Mouse (Mus musculus): ENCODE data around the gene Echdc3.

Echdc3 gene

DNA sequence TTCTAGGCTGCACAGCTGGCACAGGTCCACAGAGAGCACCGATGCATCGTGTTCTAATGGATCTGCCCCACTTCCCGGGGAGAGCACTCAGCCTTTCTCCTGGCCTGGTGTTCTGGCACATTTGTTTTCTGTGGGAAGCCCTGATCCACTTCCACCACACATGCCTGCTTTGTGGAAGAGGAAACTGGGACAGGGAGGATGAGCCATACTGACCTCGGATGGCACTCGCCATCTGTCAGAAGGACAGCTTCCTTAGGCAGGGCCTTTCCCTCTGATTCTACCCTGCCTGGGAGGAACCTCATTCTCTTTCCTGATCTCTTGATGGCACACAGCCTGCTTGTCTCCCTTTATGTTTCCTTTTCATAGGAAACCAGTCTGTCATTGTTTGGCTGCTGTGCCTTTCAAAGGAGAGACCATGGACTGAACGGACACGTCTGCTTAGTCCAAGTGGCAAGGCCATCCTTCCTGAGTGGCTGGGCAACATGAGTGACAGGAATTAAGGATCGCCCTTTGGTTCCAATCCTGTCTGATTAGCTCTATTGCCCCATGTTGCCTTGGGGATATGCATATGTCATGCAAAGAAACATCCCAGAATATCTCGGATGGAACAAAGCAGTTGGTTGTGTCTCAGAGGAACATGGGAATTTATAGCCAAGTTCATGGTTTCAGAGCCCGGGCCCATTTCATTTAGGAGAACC, 13.7 kb upstream of the Echdc3 start:
- no peak for DNase-seq (ENCODE audit: low spot score in 2 of 2)

DNA sequence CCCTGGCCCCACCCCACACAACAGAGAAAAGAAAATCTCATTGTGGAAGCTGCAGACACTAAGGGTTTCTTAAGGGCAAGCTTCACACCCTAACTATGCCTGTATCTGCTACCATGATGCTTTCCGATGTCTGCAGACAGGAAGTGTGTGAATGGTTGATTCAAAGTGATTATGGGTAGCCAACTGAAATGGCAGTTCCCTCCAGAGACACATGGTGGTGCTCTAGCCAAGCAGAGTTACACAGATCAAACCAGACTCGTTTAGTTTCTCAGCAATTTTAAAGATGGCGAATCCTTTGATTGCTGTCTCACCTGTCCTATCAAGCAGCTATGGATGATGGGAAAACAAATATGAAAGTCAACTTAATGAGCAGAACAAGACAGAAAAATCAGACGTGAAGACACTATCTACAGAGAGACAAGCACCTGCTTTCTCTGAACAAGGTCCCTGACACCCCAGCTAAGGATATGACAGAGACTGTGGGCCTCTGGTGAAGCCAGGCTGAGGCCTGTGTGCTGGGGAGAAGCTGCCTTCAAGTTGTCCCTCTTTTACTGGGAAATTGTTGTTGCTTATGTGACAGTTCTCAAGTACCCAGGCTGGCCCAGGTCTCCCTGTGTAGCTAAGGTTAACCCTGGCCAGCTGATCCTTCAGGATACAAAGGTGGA, 7.4 kb upstream of the Echdc3 start:
- peak in 1 of 2 experiments; percentile 89 for DNase-seq (ENCODE audit: low spot score in 2 of 2)

DNA sequence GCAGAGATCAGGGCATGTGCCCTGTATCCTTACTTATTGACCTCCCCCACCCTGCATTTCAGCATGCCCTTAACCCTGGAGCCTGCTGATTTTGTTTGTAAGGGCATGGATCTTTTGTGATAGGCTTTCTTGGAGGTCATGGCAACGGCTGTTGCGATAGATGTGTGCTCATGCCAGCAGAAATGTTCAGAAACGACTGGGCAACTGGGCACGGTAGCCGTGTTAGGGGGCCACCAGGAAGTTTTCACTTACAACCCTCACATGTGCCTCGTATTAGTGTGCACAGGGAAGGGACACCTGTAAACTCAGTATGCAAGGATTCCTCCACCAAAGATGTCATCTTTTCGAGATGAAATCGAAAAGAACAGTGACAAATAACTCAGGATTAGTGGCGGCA, 508 bp downstream of the Echdc3 start:
- DNase-seq (ENCODE audit: low spot score in 2 of 2) = no peak

DNA sequence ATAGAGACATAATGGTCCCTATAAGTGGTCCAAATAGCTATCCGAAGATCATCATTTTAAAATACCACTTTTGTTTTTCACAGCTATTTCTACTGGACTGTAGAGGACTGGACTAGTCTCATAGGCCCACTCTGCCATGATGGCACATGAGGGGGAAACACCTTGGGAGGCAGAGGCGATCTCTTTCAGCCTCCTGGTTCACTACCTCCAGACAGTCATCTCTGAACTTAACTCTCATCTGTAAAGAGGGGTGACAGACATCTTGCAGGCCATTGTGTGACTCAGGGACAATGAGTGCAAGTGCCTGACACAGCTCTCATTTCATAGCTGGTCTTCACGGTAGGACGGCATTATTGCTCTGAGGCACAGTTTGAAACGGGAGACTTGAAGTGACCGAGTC, 2.0 kb downstream of the Echdc3 start:
- no peak for DNase-seq (ENCODE audit: low spot score in 2 of 2)

DNA sequence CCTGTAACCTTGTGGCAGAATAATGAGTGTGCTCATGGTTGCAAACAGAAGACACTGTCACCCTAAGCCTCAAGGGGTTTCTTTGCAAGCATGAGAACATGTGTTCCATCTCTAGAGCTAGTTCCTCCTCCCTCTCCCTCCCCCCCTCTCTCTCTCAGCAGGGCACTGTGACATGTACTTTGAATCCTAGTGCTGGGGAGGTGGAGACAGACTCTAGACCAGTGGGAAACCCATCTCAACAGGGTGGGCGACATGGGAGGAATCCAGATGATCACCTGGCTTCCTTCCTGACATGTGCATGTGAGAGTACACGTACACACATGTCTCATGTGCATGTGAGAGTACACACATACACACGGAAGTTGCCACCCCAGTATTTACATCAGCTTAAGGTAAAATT, 3.1 kb downstream of the Echdc3 start:
- DNase-seq (ENCODE audit: low spot score in 2 of 2) = no peak

DNA sequence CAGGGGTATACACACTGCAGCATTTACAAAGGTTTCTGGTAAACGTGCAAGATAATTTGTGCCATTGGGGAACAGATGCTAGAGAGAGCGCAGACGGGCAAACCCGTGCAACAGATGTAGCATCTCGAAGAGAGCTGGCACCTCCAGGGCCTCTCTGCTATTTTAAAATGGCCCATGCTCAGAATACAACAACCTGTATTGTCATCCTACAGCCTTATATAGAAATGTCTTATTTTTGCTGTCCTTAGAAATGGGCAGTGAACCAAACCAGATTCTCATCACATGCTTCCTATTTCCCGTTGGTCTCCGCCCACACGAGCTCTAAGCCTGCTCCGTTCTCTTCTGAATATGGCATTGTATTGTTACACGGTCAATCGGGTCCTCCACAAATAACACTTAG, 3.7 kb downstream of the Echdc3 start:
- DNase-seq (ENCODE audit: low spot score in 2 of 2) = peak in 1 of 2 experiments; percentile 71

DNA sequence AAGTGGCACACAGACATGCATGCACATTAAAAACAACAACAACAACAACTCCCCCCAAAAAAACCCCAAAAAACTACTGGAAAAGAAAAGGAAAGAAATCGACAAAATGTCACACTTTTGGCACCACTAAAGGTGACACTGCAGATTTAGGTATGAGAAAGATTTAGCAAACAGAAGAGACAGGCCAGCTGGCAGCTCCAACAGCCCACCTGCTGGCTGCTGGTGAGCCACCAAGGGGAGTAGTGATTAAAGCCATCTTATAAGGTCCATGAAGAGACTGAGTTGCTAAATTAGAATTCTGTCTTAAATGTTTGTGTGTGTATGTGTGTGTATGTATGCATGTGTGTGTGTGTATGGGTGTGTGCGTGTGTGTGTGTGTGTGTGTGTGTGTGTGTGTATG, 5.1 kb downstream of the Echdc3 start:
- DNase-seq (ENCODE audit: low spot score in 2 of 2) = no peak

DNA sequence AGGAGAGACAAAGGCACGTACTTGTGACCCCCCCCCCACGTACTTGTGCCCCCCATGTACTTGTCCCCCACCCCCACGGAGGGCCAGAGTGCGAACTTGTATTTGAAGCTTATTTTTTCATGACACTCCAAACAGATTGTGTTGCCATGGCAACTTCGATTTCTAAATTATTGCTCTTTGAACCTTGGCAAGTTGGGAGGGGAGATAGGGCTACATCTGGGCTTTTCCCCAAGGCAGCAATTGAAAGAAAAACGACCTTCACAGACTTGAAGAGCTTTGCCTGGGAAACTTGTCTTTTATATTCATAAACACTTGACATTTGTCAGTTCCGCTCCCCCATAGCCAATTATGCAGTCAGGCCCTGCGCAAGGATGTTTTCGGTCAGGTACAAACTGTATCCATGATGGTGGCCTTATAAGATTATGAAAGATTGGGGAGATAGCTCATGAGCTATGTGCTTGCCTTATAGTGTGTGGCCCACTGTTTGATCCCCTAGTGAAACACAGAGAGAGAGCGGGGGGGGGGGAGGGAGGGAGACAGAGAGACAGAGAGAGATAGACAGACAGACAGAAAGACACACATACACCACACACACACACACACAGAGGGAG, 16.4 kb downstream of the Echdc3 start:
- no peak for DNase-seq (ENCODE audit: low spot score in 2 of 2)

DNA sequence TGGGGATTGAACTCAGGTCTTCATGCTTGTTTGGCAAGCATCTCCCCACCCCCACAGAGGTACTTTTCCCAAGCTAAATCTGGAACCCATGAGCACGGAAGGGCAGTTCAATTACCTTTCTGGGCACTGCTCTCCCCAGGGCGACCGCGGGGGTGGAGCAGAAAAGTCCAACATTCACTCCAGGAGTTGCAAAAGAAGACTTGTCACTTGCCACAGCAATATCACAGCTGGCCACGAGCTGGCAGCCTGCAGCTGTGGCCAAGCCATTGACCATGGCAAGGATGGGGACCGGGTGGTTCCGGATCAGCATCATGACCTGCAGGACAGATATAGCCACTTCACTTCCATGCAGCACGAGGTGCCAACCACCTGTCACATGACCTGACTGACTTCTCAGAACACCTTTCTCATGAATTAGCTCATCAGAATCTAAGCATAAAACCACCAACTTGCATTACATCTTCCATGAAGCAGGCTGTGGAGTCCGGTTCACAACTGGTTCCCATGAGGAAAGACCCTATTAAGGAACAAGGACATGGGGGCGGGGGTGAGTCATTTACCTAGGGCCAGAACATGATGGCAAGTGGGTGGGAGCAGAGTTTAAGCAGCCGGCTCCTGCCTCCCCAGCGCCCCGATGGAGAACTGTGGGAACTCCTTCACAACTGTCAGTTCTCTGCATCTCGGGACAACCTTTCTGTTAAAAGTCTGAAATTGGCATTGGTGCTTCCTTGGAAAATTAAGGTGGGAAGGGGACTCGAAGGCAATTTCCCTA, 17.2 kb downstream of the Echdc3 start:
- DNase-seq (ENCODE audit: low spot score in 2 of 2) = no peak

DNA sequence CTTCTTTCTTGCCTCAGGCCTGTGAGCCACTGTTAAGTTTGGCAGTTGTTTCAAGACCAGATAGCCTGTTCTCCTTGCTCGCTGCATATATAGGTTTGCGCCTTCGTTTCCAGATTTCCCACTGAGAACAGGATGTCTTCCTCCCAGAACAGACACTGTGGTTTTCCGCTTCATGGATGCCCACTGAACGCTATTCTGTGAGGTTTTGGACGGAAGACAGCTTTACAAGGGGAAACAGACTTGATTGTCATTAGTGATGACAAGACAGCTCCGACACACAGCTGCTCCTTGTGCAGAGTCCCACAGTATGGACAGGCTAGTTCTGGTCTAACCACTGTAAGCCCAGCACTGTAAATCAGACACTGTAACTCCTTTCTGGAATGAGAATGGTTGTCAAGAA, 18.3 kb downstream of the Echdc3 start:
- no peak for DNase-seq (ENCODE audit: low spot score in 2 of 2)

DNA sequence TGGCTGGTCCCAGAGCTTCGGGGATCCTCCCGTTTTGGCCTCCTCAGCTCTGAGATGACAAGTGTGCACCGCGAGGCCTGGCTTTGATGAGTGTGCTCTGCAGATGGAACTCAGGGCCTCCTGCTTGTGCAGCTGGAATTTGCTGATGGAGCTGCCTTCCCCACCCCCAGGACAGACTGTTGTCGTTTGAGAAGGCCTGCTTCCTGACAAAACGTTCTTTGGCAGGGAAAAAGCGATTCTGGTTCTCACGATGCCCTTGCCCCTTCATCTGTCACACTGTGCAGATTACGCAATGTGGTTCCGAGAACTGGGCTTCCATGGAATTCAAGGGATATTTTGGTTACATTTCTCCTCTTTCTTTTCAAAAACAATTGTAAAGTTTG, 19.3 kb downstream of the Echdc3 start:
- DNase-seq (ENCODE audit: low spot score in 2 of 2) = no peak

DNA sequence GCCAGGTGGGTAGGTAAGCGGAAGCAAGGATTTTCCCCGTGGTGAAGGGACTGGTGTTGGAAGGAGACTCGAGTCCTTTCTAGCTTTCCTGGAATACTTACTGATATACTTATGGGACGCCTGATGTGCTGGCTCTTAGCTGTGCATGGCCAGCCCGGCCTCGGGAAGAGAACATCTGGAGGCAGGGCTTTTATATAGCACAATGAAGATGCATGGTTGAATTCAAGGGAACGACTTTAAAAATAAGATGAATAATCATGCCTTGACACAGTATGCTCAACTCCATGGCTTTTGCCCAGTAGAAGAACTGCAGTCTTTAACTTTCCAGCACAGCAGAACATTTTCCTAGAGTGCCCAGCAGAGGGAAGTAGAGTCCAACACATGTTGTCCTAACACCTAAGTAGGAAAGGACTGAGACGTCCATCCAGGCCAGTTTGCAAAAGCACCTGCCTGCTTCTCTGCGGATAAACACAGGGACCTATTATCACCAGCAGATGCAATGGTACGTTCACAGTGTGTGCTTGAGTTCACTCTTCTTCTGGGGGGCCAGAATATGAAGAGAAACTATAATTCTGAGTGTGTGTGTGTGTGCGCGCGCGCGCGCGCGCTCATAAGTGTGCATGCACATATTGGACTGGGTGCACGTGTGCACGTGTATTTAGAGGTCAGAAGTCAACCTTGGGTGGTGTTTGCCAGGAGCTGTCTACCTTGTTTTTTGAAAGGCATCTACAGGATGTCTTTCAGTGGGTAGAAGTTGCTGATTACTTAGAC, 19.8 kb downstream of the Echdc3 start:
- peak in 1 of 2 experiments; percentile 80 for DNase-seq (ENCODE audit: low spot score in 2 of 2)

DNA sequence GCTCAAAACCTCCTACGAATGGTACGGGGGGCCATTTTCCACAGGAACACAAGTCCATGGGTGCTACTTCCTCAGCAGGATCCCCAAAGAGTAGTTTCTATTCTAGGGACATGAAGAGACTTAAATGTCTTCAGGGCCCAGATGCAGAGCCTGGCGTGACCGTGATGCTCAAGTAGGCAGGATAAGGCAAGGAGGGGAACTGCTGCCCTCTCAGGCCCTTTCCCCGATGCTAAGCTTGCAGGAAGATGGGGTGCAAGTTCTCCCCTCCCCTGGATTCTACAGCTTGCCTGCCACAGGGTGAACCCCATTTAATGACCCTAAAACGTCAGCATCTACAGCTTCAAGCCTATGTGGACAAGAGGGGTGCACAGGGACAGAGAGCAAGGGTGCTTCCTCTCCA, 22.8 kb downstream of the Echdc3 start:
- no peak for DNase-seq (ENCODE audit: low spot score in 2 of 2)

DNA sequence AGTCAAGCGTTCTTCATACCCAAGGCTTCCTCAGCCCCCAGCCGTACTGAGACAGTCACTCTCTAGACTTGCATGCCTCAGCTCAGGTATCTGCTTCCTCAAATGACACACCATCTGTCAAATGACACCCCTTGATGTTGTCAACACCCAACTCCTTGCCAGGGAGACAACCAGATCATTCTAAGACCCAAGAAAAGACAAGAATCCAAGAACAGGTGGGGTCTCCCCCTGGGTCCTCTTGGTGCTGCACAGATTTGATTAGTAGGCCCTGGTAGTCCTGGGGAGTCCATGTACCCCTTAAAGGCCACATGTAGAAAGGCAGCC, 23.2 kb downstream of the Echdc3 start:
- DNase-seq (ENCODE audit: low spot score in 2 of 2) = no peak

DNA sequence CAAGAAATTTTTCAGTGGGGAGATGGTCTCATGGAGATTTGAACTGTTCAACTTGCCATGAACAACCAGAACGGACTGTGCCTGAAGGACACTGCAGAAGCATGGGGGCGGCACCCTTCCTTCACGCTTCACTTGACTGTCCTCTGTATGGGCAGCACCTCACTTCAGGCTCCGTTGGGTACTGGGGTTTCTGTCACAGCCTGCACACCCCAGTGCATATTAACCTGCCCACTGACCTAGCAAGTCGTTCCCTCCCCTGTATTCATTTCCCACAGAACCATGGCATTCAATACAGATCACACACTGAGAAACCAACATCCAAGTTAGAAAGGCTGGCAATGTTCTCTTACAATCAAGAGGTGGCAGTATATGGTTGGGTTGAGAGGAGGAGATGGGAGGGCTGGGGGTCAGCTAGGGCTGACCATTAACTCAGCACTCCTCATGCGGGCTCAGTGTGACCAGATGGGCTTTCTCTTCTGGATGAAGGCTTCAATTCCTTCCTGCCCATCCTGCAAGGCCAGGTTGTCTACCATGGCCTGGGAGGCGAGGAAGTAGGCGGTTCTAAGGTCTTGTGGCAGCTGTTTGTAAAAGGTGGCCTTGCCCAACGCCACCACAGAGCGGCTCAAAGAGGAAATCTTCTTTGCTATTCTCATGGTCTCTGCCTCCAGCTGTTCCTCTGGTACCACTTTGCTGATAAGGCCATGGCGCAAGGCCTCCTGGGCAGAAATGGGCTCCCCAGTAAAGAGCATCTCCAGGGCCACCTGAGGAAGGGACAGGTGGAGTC, 23.8 kb downstream of the Echdc3 start:
- DNase-seq (ENCODE audit: low spot score in 2 of 2) = no peak

DNA sequence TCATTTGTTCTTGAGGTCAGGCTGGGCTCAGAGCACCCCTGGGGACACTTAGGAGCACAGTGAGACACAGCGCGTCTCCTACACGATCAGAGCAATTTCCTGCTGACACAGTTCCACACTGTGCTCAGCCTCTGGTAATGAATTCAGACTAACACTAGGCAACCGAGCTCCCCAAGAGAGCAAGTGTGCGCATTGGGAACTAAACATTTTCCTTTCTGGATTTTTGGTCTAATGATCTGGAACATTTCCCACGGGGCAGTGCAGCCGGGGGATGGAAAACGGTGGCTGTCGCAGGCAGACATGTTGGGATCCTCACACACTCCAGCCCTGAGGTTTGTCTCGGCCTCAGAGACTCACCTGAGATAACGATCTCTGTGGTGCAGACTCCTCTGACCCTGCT, 25.4 kb downstream of the Echdc3 start:
- DNase-seq (ENCODE audit: low spot score in 2 of 2) = no peak

DNA sequence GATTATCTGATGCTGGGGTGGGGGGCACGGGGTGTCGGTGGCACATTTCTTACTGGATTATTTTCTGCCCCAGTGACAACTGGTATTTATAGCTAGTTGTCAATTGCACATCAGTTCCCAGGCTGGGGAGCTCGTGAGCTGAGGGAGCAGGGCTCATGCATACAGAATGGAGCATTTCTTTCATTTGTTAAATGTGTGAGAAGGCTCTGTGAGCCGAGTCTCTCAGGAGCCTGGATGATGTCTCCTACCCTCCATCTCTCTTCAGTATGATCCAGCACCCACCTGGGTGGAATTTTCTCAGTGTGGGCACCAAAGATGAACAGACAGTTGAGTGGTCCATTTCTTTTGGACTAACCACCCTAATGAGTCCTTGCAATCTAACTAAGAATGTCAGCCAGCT, 25.9 kb downstream of the Echdc3 start:
- DNase-seq (ENCODE audit: low spot score in 2 of 2) = no peak

DNA sequence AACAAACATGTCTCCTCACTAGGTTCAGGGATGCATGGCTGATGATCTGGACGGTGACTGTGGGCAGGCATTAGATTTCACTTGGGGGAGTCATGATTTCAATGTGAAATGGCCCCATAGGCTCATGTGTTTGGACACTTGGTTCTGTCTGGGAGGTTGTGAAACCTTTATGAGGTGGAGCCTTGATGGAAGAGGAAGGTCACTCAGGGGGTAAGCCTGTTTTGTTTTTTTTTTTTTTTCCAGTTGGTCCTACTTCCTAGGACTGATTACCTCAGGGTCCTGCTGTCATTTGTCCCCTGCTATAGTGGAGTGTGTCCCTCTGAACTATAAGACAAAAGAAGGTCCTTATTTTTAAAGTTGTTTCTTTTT, 33.1 kb downstream of the Echdc3 start:
- DNase-seq (ENCODE audit: low spot score in 2 of 2) = no peak

DNA sequence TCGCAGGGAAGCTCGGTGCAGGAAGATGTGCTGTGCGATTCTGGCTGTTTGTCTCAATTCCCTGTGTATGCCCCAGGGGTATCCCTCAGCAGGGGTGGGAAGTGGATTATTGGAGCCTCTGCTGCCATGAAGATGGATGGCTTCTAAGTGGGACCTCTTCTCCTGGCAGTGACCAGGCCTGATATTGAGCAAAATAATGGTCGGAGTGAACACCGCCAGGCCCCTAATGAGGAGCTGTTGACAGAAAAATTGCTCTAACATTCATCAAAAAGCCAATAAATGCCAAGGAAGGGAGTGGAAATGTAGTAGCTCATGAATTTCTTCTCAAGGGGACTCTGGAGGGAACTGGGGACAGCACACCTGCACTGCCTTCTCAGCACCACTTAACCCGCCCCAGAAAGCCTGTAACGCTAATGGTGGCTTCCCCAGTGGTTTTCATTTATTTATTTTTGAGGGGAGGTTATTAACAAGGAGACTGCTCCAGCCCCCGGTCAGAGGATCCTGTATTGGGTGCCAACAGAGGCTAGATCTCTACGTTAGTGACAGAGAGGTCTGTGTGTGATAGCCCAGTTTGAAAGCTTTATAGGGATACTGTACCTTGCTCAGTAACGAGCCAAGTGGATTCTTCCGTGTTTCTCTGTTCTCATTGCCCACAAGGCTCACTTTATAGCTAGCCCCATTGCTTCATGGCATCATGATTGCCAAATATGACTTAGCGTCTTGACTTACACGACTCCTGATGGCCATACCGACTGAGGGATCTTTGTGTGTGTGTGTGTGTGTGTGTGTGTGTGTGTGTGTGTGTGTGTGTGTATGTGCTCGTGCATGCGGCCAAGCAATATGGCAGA, 33.7 kb downstream of the Echdc3 start:
- no peak for DNase-seq (ENCODE audit: low spot score in 2 of 2)

DNA sequence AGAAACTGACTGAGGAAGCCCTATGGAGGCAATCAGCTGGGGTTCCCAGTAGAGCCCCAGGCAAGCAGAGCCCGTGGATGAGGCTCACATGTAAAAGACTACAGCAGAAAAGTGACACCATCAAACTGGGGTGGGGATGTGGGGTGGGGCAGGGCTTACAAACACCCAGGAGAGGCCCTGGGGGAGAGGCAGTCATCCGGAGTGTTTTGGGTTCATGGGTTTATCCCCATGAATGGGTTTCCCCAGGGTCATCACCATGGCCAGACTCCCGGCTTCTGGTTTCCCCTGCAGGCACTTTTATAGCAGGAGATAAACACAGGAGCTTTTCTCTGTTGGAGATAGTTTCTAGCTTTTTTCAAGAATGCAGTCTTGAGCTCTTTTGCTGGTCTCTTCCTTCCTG, 39.8 kb downstream of the Echdc3 start:
- DNase-seq (ENCODE audit: low spot score in 2 of 2) = no peak

Measured in left cerebral cortex, adult 9 months (tissue).